Mouse (Mus musculus): ENCODE data around the gene Sprr4. TPM values are rescaled to one million over a fixed set of nuclear protein-coding genes. Genes with fewer than 3 reads are reported as not detected.

The Sprr4 gene
- total and polyA plus RNA-seq, 3 experiments: not detected

GRCm38 (mm10) chr3:92455151-92455550 is 45.1 kb downstream of the Sprr4 start:
- no peaks in the 10 kb centered on the region for H3K4me1 ChIP-seq (ENCODE audit: insufficient read depth, low read depth, low read length)
- H3K27me3 ChIP-seq (ENCODE audit: insufficient read depth, low read length): no peaks in the 10 kb centered on the region
- H3K9me3 ChIP-seq (replicated peaks): peaks cover 2% of the 10 kb centered on the region; the same call in 1 of the 2 replicates
- no peak for ATAC-seq (ENCODE audit: extremely low read depth, insufficient number of reproducible peaks, low FRiP score, poor library complexity, severe bottlenecking)
- no peak overlapping the region for H3K4me3 ChIP-seq (ENCODE audit: low read depth, low read length)
- TF ChIP-seq GATA2 (IDR thresholded peaks at IDR 0.05; ENCODE audit: borderline replicate concordance, low read depth, low read length): no peak
- TF ChIP-seq CTCF (IDR thresholded peaks at IDR 0.05; ENCODE audit: low read depth, low read length): no peak
- TF ChIP-seq POLR2AphosphoS5 (IDR thresholded peaks at IDR 0.05; ENCODE audit: insufficient replicate concordance, low read depth, low read length): no peak
- TF ChIP-seq TAL1 (conservative IDR thresholded peaks at IDR 0.05; ENCODE audit: low read depth, low read length): no peak
- no peak for TF ChIP-seq GATA1 (IDR thresholded peaks at IDR 0.05; ENCODE audit: borderline replicate concordance, low read length)
- no peak for DNase-seq (ENCODE audit: low spot score)
- H3K36me3 ChIP-seq (replicated peaks): no peaks in the 10 kb centered on the region

Other genes starting within 250 kb of the Sprr4 start
Only the 20 nearest of the 26 such genes appear.
- gene Sprr2d, start 161.4 kb downstream of the Sprr4 start, total RNA-seq (2014; fragmentation: Nextera tagmentation): not detected in 2 replicates
- not detected in 2 replicates for gene Sprr2d, start 161.4 kb downstream of the Sprr4 start, total RNA-seq (2017)
- not detected in 2 replicates for gene Sprr2d, start 161.4 kb downstream of the Sprr4 start, polyA plus RNA-seq (2012)
- not detected in 2 replicates for gene Sprr2e, start 148.3 kb downstream of the Sprr4 start, total RNA-seq (2014; fragmentation: Nextera tagmentation)
- gene Sprr2e, start 148.3 kb downstream of the Sprr4 start, total RNA-seq (2017): not detected in 2 replicates
- not detected in 2 replicates for gene Sprr2e, start 148.3 kb downstream of the Sprr4 start, polyA plus RNA-seq (2012)
- gene Sprr2f, start 135.3 kb downstream of the Sprr4 start, total RNA-seq (2014; fragmentation: Nextera tagmentation): not detected in 2 replicates
- gene Sprr2f, start 135.3 kb downstream of the Sprr4 start, total RNA-seq (2017): not detected in 2 replicates
- gene Sprr2f, start 135.3 kb downstream of the Sprr4 start, polyA plus RNA-seq (2012): not detected in 2 replicates
- gene Sprr2h, start 114.8 kb downstream of the Sprr4 start, total RNA-seq (2014; fragmentation: Nextera tagmentation): not detected in 2 replicates
- gene Sprr2h, start 114.8 kb downstream of the Sprr4 start, total RNA-seq (2017): not detected in 2 replicates
- gene Sprr2h, start 114.8 kb downstream of the Sprr4 start, polyA plus RNA-seq (2012): not detected in 2 replicates
- not detected in 2 replicates for gene Sprr2i, start 92.5 kb downstream of the Sprr4 start, total RNA-seq (2014; fragmentation: Nextera tagmentation)
- gene Sprr2i, start 92.5 kb downstream of the Sprr4 start, total RNA-seq (2017): not detected in 2 replicates
- not detected in 2 replicates for gene Sprr2i, start 92.5 kb downstream of the Sprr4 start, polyA plus RNA-seq (2012)
- not detected in 2 replicates for gene Sprr2j-ps, start 82.4 kb downstream of the Sprr4 start, total RNA-seq (2014; fragmentation: Nextera tagmentation)
- not detected in 2 replicates for gene Sprr2j-ps, start 82.4 kb downstream of the Sprr4 start, total RNA-seq (2017)
- gene Sprr2j-ps, start 82.4 kb downstream of the Sprr4 start, polyA plus RNA-seq (2012): not detected in 2 replicates
- 3.7 and 4.9 TPM in 2 replicates for gene Gm9774, start 71.1 kb downstream of the Sprr4 start, total RNA-seq (2014; fragmentation: Nextera tagmentation)
- gene Gm9774, start 71.1 kb downstream of the Sprr4 start, total RNA-seq (2017): 1.5 and 1.9 TPM in 2 replicates
- gene Gm9774, start 71.1 kb downstream of the Sprr4 start, polyA plus RNA-seq (2012): 13.1 and 22.5 TPM in 2 replicates
- gene Sprr2k, start 67.9 kb downstream of the Sprr4 start, total RNA-seq (2014; fragmentation: Nextera tagmentation): not detected in 2 replicates
- 0.33 and 0.46 TPM in 2 replicates for gene Sprr2k, start 67.9 kb downstream of the Sprr4 start, total RNA-seq (2017)
- gene Sprr2k, start 67.9 kb downstream of the Sprr4 start, polyA plus RNA-seq (2012): not detected in 2 replicates
- gene Sprr1b, start 61.7 kb downstream of the Sprr4 start, total RNA-seq (2014; fragmentation: Nextera tagmentation): not detected in 2 replicates
- gene Sprr1b, start 61.7 kb downstream of the Sprr4 start, total RNA-seq (2017): not detected in 2 replicates
- gene Sprr1b, start 61.7 kb downstream of the Sprr4 start, polyA plus RNA-seq (2012): not detected in 2 replicates
- not detected in 2 replicates for gene Sprr3, start 41.8 kb downstream of the Sprr4 start, total RNA-seq (2014; fragmentation: Nextera tagmentation)
- gene Sprr3, start 41.8 kb downstream of the Sprr4 start, total RNA-seq (2017): 0.11 TPM in 1 of 2 replicates, not detected in the other
- gene Sprr3, start 41.8 kb downstream of the Sprr4 start, polyA plus RNA-seq (2012): not detected in 2 replicates
- gene Sprr1a, start 14.6 kb downstream of the Sprr4 start, total RNA-seq (2014; fragmentation: Nextera tagmentation): not detected in 2 replicates
- gene Sprr1a, start 14.6 kb downstream of the Sprr4 start, total RNA-seq (2017): 0.23 TPM in 1 of 2 replicates, not detected in the other
- not detected in 2 replicates for gene Sprr1a, start 14.6 kb downstream of the Sprr4 start, polyA plus RNA-seq (2012)
- not detected in 2 replicates for gene 2310046K23Rik, start 34.0 kb upstream of the Sprr4 start, total RNA-seq (2014; fragmentation: Nextera tagmentation)
- not detected in 2 replicates for gene 2310046K23Rik, start 34.0 kb upstream of the Sprr4 start, total RNA-seq (2017)
- not detected in 2 replicates for gene 2310046K23Rik, start 34.0 kb upstream of the Sprr4 start, polyA plus RNA-seq (2012)
- gene Ivl, start 73.2 kb upstream of the Sprr4 start, total RNA-seq (2014; fragmentation: Nextera tagmentation): not detected in 2 replicates
- gene Ivl, start 73.2 kb upstream of the Sprr4 start, total RNA-seq (2017): 0.11 TPM in 1 of 2 replicates, not detected in the other
- not detected in 2 replicates for gene Ivl, start 73.2 kb upstream of the Sprr4 start, polyA plus RNA-seq (2012)
- not detected in 2 replicates for gene Smcp, start 88.5 kb upstream of the Sprr4 start, total RNA-seq (2014; fragmentation: Nextera tagmentation)
- not detected in 2 replicates for gene Smcp, start 88.5 kb upstream of the Sprr4 start, total RNA-seq (2017)
- not detected in 2 replicates for gene Smcp, start 88.5 kb upstream of the Sprr4 start, polyA plus RNA-seq (2012)
- not detected in 2 replicates for gene 2210017I01Rik, start 107.0 kb upstream of the Sprr4 start, total RNA-seq (2014; fragmentation: Nextera tagmentation)
- gene 2210017I01Rik, start 107.0 kb upstream of the Sprr4 start, total RNA-seq (2017): not detected in 2 replicates
- gene 2210017I01Rik, start 107.0 kb upstream of the Sprr4 start, polyA plus RNA-seq (2012): not detected in 2 replicates
- gene Lce6a, start 121.2 kb upstream of the Sprr4 start, total RNA-seq (2014; fragmentation: Nextera tagmentation): not detected in 2 replicates
- not detected in 2 replicates for gene Lce6a, start 121.2 kb upstream of the Sprr4 start, total RNA-seq (2017)
- not detected in 2 replicates for gene Lce6a, start 121.2 kb upstream of the Sprr4 start, polyA plus RNA-seq (2012)
- gene Lce1a1, start 147.8 kb upstream of the Sprr4 start, total RNA-seq (2014; fragmentation: Nextera tagmentation): not detected in 2 replicates
- gene Lce1a1, start 147.8 kb upstream of the Sprr4 start, total RNA-seq (2017): 0.29 TPM in 1 of 2 replicates, not detected in the other
- not detected in 2 replicates for gene Lce1a1, start 147.8 kb upstream of the Sprr4 start, polyA plus RNA-seq (2012)
- gene Lce1b, start 156.4 kb upstream of the Sprr4 start, total RNA-seq (2014; fragmentation: Nextera tagmentation): not detected in 2 replicates
- gene Lce1b, start 156.4 kb upstream of the Sprr4 start, total RNA-seq (2017): not detected in 2 replicates
- gene Lce1b, start 156.4 kb upstream of the Sprr4 start, polyA plus RNA-seq (2012): not detected in 2 replicates
- not detected in 2 replicates for gene Lce1a2, start 169.8 kb upstream of the Sprr4 start, total RNA-seq (2014; fragmentation: Nextera tagmentation)
- not detected in 2 replicates for gene Lce1a2, start 169.8 kb upstream of the Sprr4 start, total RNA-seq (2017)
- not detected in 2 replicates for gene Lce1a2, start 169.8 kb upstream of the Sprr4 start, polyA plus RNA-seq (2012)
- gene Lce1c, start 178.8 kb upstream of the Sprr4 start, total RNA-seq (2014; fragmentation: Nextera tagmentation): not detected in 2 replicates
- gene Lce1c, start 178.8 kb upstream of the Sprr4 start, total RNA-seq (2017): not detected in 2 replicates
- gene Lce1c, start 178.8 kb upstream of the Sprr4 start, polyA plus RNA-seq (2012): not detected in 2 replicates

Data from G1E (cell line).